Mouse (Mus musculus) embryo, embryonic 10.5 days (tissue): ENCODE results near the gene Papolb.

Experiments
- DNase-seq: peaks from one replicate; pipeline ENCODE4 v3.0.0-alpha.2; 2015; ENCODE audit warnings: low spot score

Papolb gene

GRCm38 (mm10) chr5:142518973-142519372 is 10.9 kb downstream of the Papolb start:
- DNase-seq = no peak

- DNase-seq = no peak
Observed at GRCm38 (mm10) chr5:142512112-142512511, 17.8 kb downstream of the Papolb start.

GRCm38 (mm10) chr5:142510061-142510414 is 19.8 kb downstream of the Papolb start:
- no peak for DNase-seq

- no peak for DNase-seq
Observed at GRCm38 (mm10) chr5:142509141-142510060, 20.5 kb downstream of the Papolb start.

GRCm38 (mm10) chr5:142505695-142506423 is 24.0 kb downstream of the Papolb start:
- no peak for DNase-seq

- no peak for DNase-seq
Observed at GRCm38 (mm10) chr5:142504175-142504574, 25.7 kb downstream of the Papolb start.

- peak; percentile 90 for DNase-seq
Observed at GRCm38 (mm10) chr5:142502414-142502813, 27.5 kb downstream of the Papolb start.

GRCm38 (mm10) chr5:142500918-142501317 is 29.0 kb downstream of the Papolb start:
- DNase-seq = peak; percentile 5

- peak; percentile 70 for DNase-seq
Observed at GRCm38 (mm10) chr5:142498964-142499363, 30.9 kb downstream of the Papolb start.

GRCm38 (mm10) chr5:142495321-142496096 is 34.4 kb downstream of the Papolb start:
- DNase-seq = no peak

GRCm38 (mm10) chr5:142493307-142493706 is 36.6 kb downstream of the Papolb start:
- no peak for DNase-seq

GRCm38 (mm10) chr5:142489955-142490707 is 39.7 kb downstream of the Papolb start:
- no peak for DNase-seq

- DNase-seq = no peak
Observed at GRCm38 (mm10) chr5:142486654-142487053, 43.2 kb downstream of the Papolb start.

GRCm38 (mm10) chr5:142483581-142483980 is 46.3 kb downstream of the Papolb start:
- no peak for DNase-seq

- DNase-seq = no peak
Observed at GRCm38 (mm10) chr5:142482512-142482911, 47.4 kb downstream of the Papolb start.

- peak; percentile 91 for DNase-seq
Observed at GRCm38 (mm10) chr5:142478829-142479435, 50.9 kb downstream of the Papolb start.

GRCm38 (mm10) chr5:142477866-142478615 is 51.8 kb downstream of the Papolb start:
- DNase-seq = no peak

GRCm38 (mm10) chr5:142477346-142477745 is 52.5 kb downstream of the Papolb start:
- DNase-seq = no peak
